Mouse (Mus musculus) lung, adult 2 months (tissue): ENCODE measurements around the gene Dnmt3l.

Experiments
- CTCF ChIP-seq: fragments of 200-500 bp; IDR thresholded peaks from 2 replicates; pipeline ENCODE4 v1.5.1; 2011; ENCODE audit warnings: mild to moderate bottlenecking, low read length, control low read depth; ENCODE audit not compliant: insufficient read depth
- POLR2A ChIP-seq: fragments of 200-500 bp; IDR thresholded peaks from 2 replicates; pipeline ENCODE4 v1.6.1; 2011; ENCODE audit warnings: low read depth, mild to moderate bottlenecking, control low read depth, low read length, borderline replicate concordance; ENCODE audit errors: extremely low read depth

DNA sequence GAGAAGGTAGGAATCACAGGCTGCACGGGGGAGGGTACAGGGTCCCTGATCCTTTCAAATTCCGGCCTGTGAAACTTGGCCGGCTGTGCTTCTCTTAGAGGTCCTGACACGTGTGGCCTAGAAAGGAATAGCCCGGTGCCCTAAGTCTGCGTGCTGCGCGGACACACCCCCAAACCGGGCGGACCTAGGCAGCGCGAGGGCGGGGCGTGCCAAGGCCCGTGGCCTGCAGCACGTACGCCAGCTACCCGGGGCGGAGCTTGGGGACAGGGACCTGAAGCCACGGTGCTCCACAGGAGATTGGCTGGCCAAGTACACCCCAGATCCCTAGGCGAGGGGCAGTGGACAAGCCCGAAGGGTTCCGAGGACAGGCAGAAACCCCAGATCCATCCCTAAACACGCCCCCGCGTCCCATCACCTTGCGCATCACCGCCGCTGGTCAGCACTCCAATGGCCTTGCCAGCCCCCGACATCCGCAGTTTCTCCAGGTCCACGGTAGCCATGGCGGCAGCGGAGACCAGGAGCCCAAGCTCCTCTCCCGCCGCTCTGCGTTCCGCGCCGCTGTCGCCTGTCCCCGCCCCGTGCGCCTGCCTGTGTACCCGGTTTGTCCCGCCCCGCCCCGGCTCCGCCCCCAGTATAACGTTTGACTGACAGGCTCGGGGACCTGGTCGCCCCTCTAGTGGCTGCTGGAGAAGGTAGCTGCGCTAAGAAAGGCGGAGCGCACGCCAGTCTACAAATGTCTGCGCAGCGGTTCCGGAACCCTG, 32.4 kb upstream of the Dnmt3l start:
- peak; percentile 47 for TF ChIP-seq CTCF
- TF ChIP-seq POLR2A, result peak; percentile 83; the same call in 1 of the 2 replicates
